Mouse (Mus musculus) megakaryocyte progenitor cell, adult 5-6 weeks (primary cell): Measurements from ENCODE around the gene Tmem214. TPM values are rescaled to one million over a fixed set of nuclear protein-coding genes. Genes with fewer than 3 reads are reported as not detected.

Experiments used
- ATAC-seq: replicated peaks from 2 replicates; pipeline ENCODE4 v1.8.0; 2016; ENCODE audit warnings: mild to moderate bottlenecking, moderate TSS enrichment, inconsistent platforms; ENCODE audit not compliant: poor library complexity
- total RNA-seq, 2 experiments: library from RNA; stranded (forward) in 1 of 2; stranded (reverse) in 1 of 2; fragments of 157-497, 149-512 nt in 1 of 2; fragments of 200-1000 nt in 1 of 2; gene quantifications; 2 replicates each; pipeline versions ENCODE4 v1.2.3 to v1.2.4; 2015 to 2017

The Tmem214 gene
- total RNA-seq (2015) (18.2 and 23.9 TPM in 2 replicates), total RNA-seq (2017) (20.9 and 38.4 TPM in 2 replicates)

DNA sequence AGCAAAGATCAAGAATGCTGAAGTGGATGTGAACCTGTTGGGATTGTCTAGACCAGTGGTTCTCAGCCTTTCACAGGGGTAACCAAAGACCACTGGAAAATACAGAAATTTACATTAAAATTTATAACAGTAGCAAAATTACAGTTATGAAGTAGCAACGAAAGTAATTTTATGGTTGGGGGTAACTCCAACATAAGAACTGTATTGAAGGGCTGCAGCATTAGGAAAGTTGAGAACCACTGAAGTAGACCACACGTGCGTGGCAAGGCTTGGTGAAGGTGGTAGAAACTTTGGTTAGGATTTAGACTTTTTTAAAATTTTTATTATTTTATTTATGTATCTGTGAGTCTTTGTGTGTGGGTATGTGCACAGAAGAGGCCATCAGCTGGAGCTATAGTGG, at the start of gene Tmem214:
Gene Tmem214 (plus strand): TSS at position 301 of the 400 bp plus-strand sequence.
- no peak for ATAC-seq

GRCm38 (mm10) chr5:30818758-30819309, 49.0 kb upstream of the Tmem214 start:
- ATAC-seq: no peak

GRCm38 (mm10) chr5:30822689-30823088, 45.1 kb upstream of the Tmem214 start:
- no peak for ATAC-seq

- no peak for ATAC-seq
Observed at GRCm38 (mm10) chr5:30823091-30823490, 44.7 kb upstream of the Tmem214 start.

GRCm38 (mm10) chr5:30824124-30824988, 43.5 kb upstream of the Tmem214 start:
- ATAC-seq: no peak

DNA sequence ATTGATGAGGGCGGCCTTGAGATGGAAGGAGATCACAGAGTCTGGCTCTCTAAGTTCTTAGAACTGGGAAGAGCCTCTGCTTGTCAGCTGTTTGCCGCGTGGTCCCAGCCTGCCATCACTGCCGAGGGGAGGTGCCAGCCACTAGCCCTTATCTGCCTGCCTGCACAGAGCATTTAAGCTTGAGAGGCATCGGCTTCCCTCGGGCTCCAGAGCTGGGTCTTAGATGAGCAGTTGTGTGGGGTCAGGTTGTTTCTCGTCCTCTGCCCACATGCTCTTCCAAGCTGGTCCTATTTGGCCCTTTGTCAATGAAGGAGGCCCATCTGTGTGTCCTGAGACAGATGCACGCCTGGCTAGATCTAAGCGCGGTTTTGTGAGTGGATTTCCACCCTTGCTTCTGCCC, 42.6 kb upstream of the Tmem214 start:
- no peak for ATAC-seq

DNA sequence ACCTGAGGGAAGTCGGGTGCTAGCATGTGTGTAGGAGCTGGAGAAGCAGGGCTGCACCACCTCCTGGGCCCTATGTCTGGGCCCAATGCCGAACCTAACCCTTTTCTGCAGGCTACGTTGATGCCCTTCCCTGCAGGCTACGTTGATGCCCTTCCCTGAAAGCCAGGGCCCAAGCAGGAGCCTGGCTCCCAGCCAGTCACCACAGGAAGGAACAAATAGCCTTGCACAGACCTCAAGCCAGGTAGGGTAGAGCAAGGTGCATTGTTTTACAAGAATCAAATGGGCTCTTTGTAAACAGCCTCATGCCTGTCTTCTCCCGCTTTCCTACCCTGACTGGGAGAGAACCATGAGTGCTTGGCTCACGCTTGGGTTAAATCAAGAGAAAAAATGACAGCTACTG, 42.0 kb upstream of the Tmem214 start:
- ATAC-seq: no peak

- ATAC-seq: no peak
Observed at GRCm38 (mm10) chr5:30833416-30833815, 34.4 kb upstream of the Tmem214 start.

DNA sequence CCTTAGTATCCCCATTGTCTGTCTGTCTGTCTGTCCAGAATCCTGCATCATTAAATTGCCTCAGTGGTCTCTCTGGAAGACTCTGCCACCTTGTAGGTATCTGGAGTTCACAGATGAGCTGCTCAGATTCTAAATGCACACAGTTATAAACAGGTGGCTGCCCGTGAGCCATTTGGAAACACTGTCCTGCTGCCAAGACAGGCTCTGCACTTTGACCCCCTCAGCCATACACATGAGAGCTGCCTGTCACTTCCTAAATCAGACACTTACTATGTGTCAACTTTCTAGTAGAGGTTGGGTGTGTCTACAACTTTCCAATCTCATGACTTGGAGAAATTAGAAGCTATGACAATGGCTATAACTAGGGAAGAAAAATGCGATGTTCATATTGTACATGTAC, 28.1 kb upstream of the Tmem214 start:
- ATAC-seq: no peak

- no peak for ATAC-seq
Observed at GRCm38 (mm10) chr5:30841896-30842295, 25.9 kb upstream of the Tmem214 start.

GRCm38 (mm10) chr5:30849891-30850555, 17.8 kb upstream of the Tmem214 start:
- 0 out of 2 replicates have a peak, but pooled peaks have one; percentile 26 for ATAC-seq

- no peak for ATAC-seq
Observed at GRCm38 (mm10) chr5:30850556-30850925, 17.3 kb upstream of the Tmem214 start.

GRCm38 (mm10) chr5:30853522-30853921, 14.3 kb upstream of the Tmem214 start:
- ATAC-seq: no peak

DNA sequence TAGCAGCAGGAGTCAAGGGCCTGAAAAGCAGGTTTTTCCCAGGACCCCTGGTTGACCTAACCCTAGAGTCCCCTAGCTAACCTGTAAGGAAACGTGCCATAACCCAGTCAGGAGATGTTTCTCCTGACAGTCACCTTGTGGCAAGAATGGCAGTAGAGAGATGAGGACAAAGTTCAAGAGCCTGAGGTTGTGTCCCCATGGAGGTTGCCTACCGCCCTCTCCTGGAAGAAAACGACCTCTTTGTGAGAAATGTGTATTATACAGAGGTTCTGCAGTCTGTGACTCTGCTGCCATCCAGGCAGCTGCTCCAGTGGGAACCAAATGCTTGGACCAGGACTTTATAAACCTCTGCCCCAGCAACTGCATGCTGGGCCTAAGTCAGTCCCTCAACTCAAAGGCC, 12.1 kb upstream of the Tmem214 start:
- 0 out of 2 replicates have a peak, but pooled peaks have one; percentile 37 for ATAC-seq

- peak; percentile 42; the same call in 1 of the 2 replicates for ATAC-seq
Observed at GRCm38 (mm10) chr5:30856124-30856523, 11.7 kb upstream of the Tmem214 start.

GRCm38 (mm10) chr5:30863852-30864251, 4.0 kb upstream of the Tmem214 start:
- ATAC-seq: peak; percentile 82

GRCm38 (mm10) chr5:30864322-30864721, 3.5 kb upstream of the Tmem214 start:
- no peak for ATAC-seq

GRCm38 (mm10) chr5:30866871-30867270, 941 bp upstream of the Tmem214 start:
- ATAC-seq: peak; percentile 32

DNA sequence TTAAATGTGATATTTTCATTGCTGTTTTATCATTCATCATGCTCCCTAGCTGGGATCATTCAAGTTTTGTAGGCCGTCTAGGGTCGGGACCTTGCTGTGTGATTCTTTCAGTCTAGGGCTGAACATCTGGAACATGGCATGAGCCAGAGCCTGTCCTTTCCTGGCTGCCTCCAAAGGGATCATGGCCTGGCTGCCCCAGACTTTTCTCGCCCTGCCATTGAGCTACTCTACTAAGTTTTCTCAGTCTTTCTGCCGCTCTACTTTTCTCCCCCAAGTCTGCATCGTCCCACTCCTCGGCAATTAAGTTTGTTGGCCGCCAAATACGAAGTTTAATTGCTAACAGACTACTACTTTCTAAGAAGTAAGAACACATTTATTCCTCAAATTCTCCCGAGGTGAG, 1.2 kb downstream of the Tmem214 start:
- no peak for ATAC-seq

- ATAC-seq: peak; percentile 96
Observed at GRCm38 (mm10) chr5:30869405-30870130, 1.8 kb downstream of the Tmem214 start.

DNA sequence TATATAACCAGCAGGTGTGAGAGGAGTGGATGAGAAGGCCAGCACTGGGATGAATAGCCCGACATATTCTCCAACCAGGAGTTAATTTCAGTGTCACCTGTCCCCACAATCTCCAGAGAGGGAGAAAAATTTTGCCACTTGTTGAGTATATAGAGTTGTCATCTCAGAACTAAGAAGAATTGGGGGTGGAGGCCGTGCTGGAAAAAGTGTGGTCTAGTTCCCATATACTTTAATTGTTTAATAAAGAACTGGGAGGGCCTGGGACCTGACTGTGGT, 2.3 kb downstream of the Tmem214 start:
- ATAC-seq: no peak
